Mouse (Mus musculus) forebrain, embryonic 14.5 days (tissue): ENCODE measurements around the gene Robo2. TPM values are rescaled to one million over a fixed set of nuclear protein-coding genes. Genes with fewer than 3 reads are reported as not detected.

Source experiments
- ATAC-seq: fragments of 200-750 bp; cut with Nextera tagmentation; 2 replicates; pipeline ENCODE4 v1.8.0; 2017; ENCODE audit warnings: mild to moderate bottlenecking, moderate library complexity
- DNase-seq: peaks from one replicate; pipeline ENCODE4 v3.0.0-alpha.2; 2015; ENCODE audit warnings: low spot score
- H3K27ac ChIP-seq: fragments of 300-500 bp; sonication (generic); 2 replicates; pipeline ENCODE4 v1.5.1; 2014; ENCODE audit warnings: low read depth, mild to moderate bottlenecking, control low read depth, low read length, moderate library complexity
- H3K27me3 ChIP-seq: fragments of 300-500 bp; sonication (generic); replicated peaks from 2 replicates; pipeline ENCODE4 v1.6.1; 2014; ENCODE audit warnings: low read length, control low read depth, mixed read lengths; ENCODE audit not compliant: control insufficient read depth, insufficient read depth
- H3K36me3 ChIP-seq: fragments of 300-500 bp; sonication (generic); 2 replicates; pipeline ENCODE4 v1.6.1; 2014; ENCODE audit warnings: low read length, control low read depth; ENCODE audit not compliant: control insufficient read depth, insufficient read depth
- H3K4me1 ChIP-seq: fragments of 300-500 bp; sonication (generic); 2 replicates; pipeline ENCODE4 v1.6.1; 2014; ENCODE audit warnings: antibody characterized with exemption, low read length, control low read depth; ENCODE audit not compliant: control insufficient read depth, insufficient read depth
- H3K4me2 ChIP-seq: fragments of 300-500 bp; sonication (generic); 2 replicates; pipeline ENCODE4 v1.6.1; 2014; ENCODE audit warnings: mild to moderate bottlenecking, control low read depth, low read length
- H3K4me3 ChIP-seq: fragments of 300-500 bp; sonication (generic); 2 replicates; pipeline ENCODE4 v1.5.1; 2014; ENCODE audit warnings: low read depth, low read length, control low read depth
- H3K9ac ChIP-seq: fragments of 300-500 bp; sonication (generic); 2 replicates; pipeline ENCODE4 v1.6.1; 2014; ENCODE audit warnings: mild to moderate bottlenecking, low read length, control low read depth, moderate library complexity
- H3K9me3 ChIP-seq: fragments of 300-500 bp; sonication (generic); replicated peaks from 2 replicates; pipeline ENCODE4 v1.6.1; 2016; ENCODE audit warnings: low read length, control low read depth, mixed read lengths; ENCODE audit not compliant: control insufficient read depth
- WGBS: fragments of 180-500 bp; shearing (Covaris S2); extraction: QIAGEN DNeasy Blood & Tissue Kit; methylation state at CpG from one replicate; pipeline ENCODE4 v1.1.7; 2014; 5-methylcytosine and 5-hydroxymethylcytosine counted together
- polyA plus RNA-seq: library from polyadenylated mRNA; unstranded; fragments of >200 nt; fragmentation: Nextera tagmentation; extraction: Ambion mirVana; gene quantifications from 2 replicates; pipeline ENCODE4 v1.2.1, GENCODE M21; 2014

The Robo2 gene
- polyA plus RNA-seq, 1 experiment from 2014 or later = 64.7 TPM

GRCm38 (mm10) chr16:74374540-74374939 is 37.1 kb downstream of the Robo2 start:
- Histone ChIP-seq H3K9ac (no peak overlapping the region), H3K9me3 (no peaks in the 10 kb centered on the region), H3K4me3 (no peak overlapping the region), H3K4me1 (peaks cover 34% of the 10 kb centered on the region), H3K4me2 (no peak overlapping the region), H3K27me3 (no peaks in the 10 kb centered on the region), H3K27ac (no peak overlapping the region), H3K36me3 (no peaks in the 10 kb centered on the region)
- WGBS = 41% methylated on average over 5 of the region's 5 CpGs
- no peak for ATAC-seq
- peak; percentile 46 for DNase-seq

DNA sequence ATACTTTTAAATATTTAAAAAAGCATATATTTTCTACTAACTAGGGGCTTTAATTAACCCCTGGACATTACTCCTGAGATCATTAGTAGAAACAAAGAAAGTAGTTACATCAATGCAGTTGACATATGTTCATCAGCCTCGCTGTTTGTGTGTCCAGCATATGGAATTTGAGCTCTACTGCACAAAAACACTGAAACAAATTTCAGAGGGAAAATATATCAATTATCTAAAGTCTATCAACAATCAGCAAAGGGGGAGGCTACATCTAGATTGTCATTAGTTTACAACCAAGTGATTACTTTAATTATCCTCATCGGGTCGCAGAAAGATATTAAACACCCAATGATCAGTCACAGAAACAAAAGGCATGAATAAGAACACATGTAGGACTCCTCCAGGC is 38.2 kb downstream of the Robo2 start:
- no peak overlapping the region for H3K4me2 ChIP-seq
- no peak overlapping the region for H3K27ac ChIP-seq
- H3K4me3 ChIP-seq = no peak overlapping the region
- no peak overlapping the region for H3K9ac ChIP-seq
- DNase-seq = peak; percentile 59
- 21% methylated on average over 3 of the region's 3 CpGs for WGBS
- peak; percentile 43; the same call in 1 of the 2 replicates for ATAC-seq
- peaks cover 34% of the 10 kb centered on the region for H3K4me1 ChIP-seq
- H3K9me3 ChIP-seq = no peaks in the 10 kb centered on the region
- no peaks in the 10 kb centered on the region for H3K27me3 ChIP-seq
- no peaks in the 10 kb centered on the region for H3K36me3 ChIP-seq

DNA sequence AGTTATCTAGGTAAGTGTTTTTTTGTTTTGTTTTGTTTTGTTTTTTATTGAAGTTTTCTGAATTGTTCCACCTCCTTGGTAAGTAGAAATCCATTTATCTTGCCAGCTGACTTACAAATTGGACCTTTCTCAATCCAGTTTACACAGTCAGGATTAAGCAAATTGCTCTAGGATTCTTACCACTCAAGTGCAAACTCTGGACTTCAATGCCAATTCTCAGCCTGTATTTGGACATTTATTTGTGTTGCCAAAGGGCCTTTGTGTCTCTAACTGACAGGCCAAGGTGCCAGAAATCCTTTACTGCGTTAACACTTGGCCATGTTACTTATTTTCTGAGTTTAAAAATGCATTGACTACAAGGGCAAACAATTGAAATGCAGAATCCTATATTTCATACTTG is 38.7 kb downstream of the Robo2 start:
- peak; percentile 3; the same call in 1 of the 2 replicates for ATAC-seq
- peak; percentile 71 for DNase-seq
- H3K36me3 ChIP-seq = no peaks in the 10 kb centered on the region
- H3K4me3 ChIP-seq = no peak overlapping the region
- H3K27me3 ChIP-seq = no peaks in the 10 kb centered on the region
- H3K9ac ChIP-seq = no peak overlapping the region
- no peaks in the 10 kb centered on the region for H3K9me3 ChIP-seq
- no peak overlapping the region for H3K4me2 ChIP-seq
- H3K4me1 ChIP-seq = peaks cover 34% of the 10 kb centered on the region
- no peak overlapping the region for H3K27ac ChIP-seq
- 10% methylated on average over 1 of the region's 1 CpGs for WGBS

- no peaks in the 10 kb centered on the region for H3K9me3 ChIP-seq
- H3K9ac ChIP-seq = no peak overlapping the region
- H3K4me2 ChIP-seq = no peak overlapping the region
- DNase-seq (peak; percentile 8), ATAC-seq (no peak)
- H3K4me1 ChIP-seq = no peaks in the 10 kb centered on the region
- WGBS = 56% methylated on average over 6 of the region's 6 CpGs
- no peaks in the 10 kb centered on the region for H3K36me3 ChIP-seq
- no peak overlapping the region for H3K27ac ChIP-seq
- no peaks in the 10 kb centered on the region for H3K27me3 ChIP-seq
- no peak overlapping the region for H3K4me3 ChIP-seq
Measured at GRCm38 (mm10) chr16:74348437-74348836, 63.2 kb downstream of the Robo2 start.

GRCm38 (mm10) chr16:74338969-74339630 is 72.5 kb downstream of the Robo2 start:
- Histone ChIP-seq H3K4me1 (no peaks in the 10 kb centered on the region), H3K27me3 (no peaks in the 10 kb centered on the region), H3K27ac (no peak overlapping the region), H3K9ac (no peak overlapping the region), H3K4me3 (no peak overlapping the region), H3K36me3 (no peaks in the 10 kb centered on the region), H3K9me3 (no peaks in the 10 kb centered on the region), H3K4me2 (no peak overlapping the region)
- no peak for DNase-seq
- ATAC-seq = no peak
- WGBS = 84% methylated on average over 9 of the region's 9 CpGs

DNA sequence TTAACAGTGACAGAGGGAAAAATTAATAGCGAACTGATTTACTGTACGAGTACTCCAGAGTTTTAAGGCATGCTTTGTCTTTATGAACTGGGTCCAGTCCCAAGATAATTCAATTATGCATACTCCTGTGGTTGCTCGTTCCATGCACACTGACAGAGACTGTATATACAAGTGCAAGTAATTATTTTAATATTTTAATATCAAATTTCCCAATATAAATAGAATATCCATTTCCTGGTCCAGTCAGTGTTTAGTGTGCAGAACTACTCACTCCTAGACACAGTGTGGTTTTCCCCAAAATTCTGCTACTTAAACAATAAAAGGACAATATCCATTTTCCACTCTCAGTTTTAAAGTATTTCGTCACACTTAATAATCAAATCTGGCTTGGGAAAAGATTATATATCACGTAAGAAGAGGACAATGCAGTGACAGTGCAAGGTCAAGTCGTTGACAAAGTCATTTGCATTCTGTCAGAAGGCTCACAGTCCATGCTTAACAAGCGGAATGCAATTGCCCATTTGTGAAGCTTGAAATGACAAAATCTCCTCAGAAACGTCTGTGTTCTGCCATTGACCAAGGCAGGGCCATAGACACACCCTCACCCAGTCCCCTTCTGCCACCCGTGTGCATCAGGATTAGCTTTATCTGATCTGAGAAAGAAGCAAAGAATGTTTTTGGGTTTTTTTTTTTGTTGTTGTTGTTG is 89.8 kb downstream of the Robo2 start:
- no peak overlapping the region for H3K4me2 ChIP-seq
- H3K27ac ChIP-seq = no peak overlapping the region
- ATAC-seq (no peak), DNase-seq (peak; percentile 20)
- no peak overlapping the region for H3K9ac ChIP-seq
- 35% methylated on average over 9 of the region's 9 CpGs for WGBS
- H3K4me3 ChIP-seq = no peak overlapping the region
- H3K4me1 ChIP-seq = peaks cover 5% of the 10 kb centered on the region; the same call in 1 of the 2 replicates
- H3K36me3 ChIP-seq = no peaks in the 10 kb centered on the region
- no peaks in the 10 kb centered on the region for H3K9me3 ChIP-seq
- no peaks in the 10 kb centered on the region for H3K27me3 ChIP-seq

DNA sequence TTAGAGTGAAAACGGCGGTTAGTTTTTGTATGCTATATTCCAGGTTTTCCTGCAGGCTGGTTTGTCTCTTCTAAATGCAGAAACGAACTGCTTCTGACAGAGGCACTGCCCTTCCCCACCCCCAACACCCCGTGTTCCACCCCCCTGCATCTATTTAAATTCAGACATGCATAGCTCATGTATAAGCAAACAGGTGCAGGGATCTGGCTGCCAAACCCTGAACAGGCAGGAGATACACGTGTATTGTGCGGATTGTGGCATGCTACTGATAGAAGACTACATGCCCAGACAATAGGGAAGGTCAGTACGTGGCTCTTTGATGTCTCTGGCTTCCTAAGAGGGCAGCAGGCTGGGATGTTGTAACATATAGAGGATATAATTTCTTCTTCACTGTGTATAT is 95.5 kb downstream of the Robo2 start:
- DNase-seq (peak; percentile 25), ATAC-seq (peak; percentile 66)
- H3K4me3 ChIP-seq = no peak overlapping the region
- H3K27me3 ChIP-seq = no peaks in the 10 kb centered on the region
- no peaks in the 10 kb centered on the region for H3K36me3 ChIP-seq
- H3K9ac ChIP-seq = no peak overlapping the region
- 49% methylated on average over 7 of the region's 7 CpGs for WGBS
- H3K4me2 ChIP-seq = no peak overlapping the region
- H3K9me3 ChIP-seq = no peaks in the 10 kb centered on the region
- H3K4me1 ChIP-seq = peaks cover 7% of the 10 kb centered on the region; the same call in 1 of the 2 replicates
- H3K27ac ChIP-seq = no peak overlapping the region

DNA sequence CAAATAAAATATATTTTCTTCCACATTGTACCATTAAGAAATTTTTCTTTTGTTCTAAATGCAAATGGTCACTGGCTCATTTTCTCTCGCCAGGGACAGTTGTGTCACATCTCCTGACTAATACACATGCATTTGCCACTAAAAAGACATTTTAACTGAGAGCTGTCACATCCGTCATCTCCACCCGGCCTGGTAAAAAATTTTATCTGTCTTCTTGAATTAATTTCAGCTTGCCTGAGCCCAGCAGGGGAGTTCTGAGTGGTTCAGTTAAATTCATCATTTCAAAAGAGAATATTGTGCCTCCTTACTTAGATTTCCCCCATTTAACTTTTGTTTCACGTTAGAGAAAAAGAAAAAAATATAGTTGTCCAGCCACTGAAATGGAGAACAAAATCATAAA is 98.4 kb downstream of the Robo2 start:
- ATAC-seq = no peak
- Histone ChIP-seq H3K27ac (no peak overlapping the region), H3K4me1 (peaks cover 7% of the 10 kb centered on the region; the same call in 1 of the 2 replicates), H3K9ac (no peak overlapping the region), H3K27me3 (no peaks in the 10 kb centered on the region), H3K36me3 (no peaks in the 10 kb centered on the region), H3K4me3 (no peak overlapping the region), H3K9me3 (no peaks in the 10 kb centered on the region), H3K4me2 (no peak overlapping the region)
- WGBS = 36% methylated on average over 4 of the region's 4 CpGs
- peak; percentile 36 for DNase-seq

DNA sequence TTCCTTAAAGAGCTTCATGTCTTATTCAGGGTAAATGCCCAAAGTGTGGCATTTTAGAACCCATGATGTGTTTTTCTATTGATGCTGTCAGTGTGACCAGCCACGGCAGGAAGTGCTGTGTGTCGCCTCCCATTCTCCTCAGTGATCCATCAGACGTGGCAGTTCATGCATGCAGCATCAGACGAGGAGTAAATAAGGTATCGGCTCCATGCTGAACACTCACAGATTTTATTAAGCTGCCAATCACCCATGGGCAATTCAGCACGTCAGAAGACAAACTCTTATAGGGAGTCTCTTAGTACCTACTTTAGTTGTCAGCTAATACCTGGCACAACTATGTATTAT is 104.1 kb downstream of the Robo2 start:
- no peak for DNase-seq
- Histone ChIP-seq H3K9me3 (no peaks in the 10 kb centered on the region), H3K4me1 (peaks cover 5% of the 10 kb centered on the region; the same call in 1 of the 2 replicates), H3K4me2 (no peak overlapping the region), H3K27me3 (no peaks in the 10 kb centered on the region), H3K27ac (no peak overlapping the region), H3K9ac (no peak overlapping the region), H3K4me3 (no peak overlapping the region), H3K36me3 (no peaks in the 10 kb centered on the region)
- 24% methylated on average over 6 of the region's 6 CpGs for WGBS
- 0 out of 2 replicates have a peak, but pooled peaks have one; percentile 34 for ATAC-seq
